Comparison of ENCODE assay signal across 12 mouse cellular contexts in the genomic region with DNA sequence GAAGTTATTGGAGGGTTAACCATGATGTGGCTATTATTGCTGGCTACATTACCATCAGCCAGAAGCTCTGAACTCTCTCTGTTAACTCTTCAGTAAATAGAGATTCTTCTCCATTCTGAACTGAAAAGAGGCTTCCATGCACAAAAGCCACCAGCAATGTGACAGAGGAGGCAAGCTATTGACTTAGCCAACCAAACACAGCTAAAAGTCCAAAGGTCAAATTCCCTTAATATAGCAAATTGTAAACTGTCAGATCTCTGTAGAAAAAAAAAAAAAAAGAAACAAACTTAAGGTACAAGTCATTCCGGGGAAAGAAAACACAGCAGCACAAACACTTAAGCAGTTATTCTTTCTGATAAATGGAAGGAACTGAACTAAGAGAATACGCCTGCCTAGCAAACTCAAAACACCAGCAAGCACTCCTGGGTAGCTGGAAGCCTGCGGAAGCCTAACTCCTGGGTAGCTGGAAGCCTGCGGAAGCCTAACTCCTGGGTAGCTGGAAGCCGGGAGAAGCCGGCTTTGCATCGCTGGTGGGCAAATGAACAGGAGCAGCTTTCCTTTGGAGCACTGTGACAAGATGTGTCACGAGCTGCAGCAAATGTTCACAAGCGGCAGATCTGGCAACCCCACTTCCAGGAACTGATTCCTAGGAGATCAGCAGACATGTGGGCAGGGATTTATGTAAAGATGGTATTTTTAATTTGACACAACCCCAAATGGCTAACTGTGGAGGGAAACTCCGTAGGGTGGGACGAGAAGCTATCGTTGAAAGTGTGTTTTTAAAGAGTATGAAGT.
DNase-seq lines count a peak whose midpoint lies in the region; ATAC-seq and TF ChIP-seq lines count a peak whose summit lies in the region.
"Had no signal": no experiment of that assay in that cellular context is flagged by ENCODE, and none has a peak within 500 bp of the region (broad histone marks: within the 10 kb centered on the region; RNA-seq: fewer than 3 reads in every experiment).

No protein-coding gene starts in this region.

- H3K27me3 ChIP-seq in forebrain, postnatal 0 days (ENCODE audit: insufficient read depth, low read length), result no peaks in the 10 kb centered on the region
- H3K27me3 ChIP-seq in forebrain, embryonic 13.5 days, result no peaks in the 10 kb centered on the region
- no peaks in the 10 kb centered on the region for H3K27me3 ChIP-seq in intestine, postnatal 0 days (replicated peaks; ENCODE audit: control insufficient read depth, insufficient read depth, low read length)
- H3K27me3 ChIP-seq: midbrain, embryonic 12.5 days had no signal

- TF ChIP-seq CTCF in forebrain, postnatal 0 days (IDR thresholded peaks at IDR 0.05; ENCODE audit: low read depth), result no peak
- no peak for TF ChIP-seq CTCF in left cerebral cortex, adult 2 months (IDR thresholded peaks at IDR 0.05)
- TF ChIP-seq CTCF in intestine, postnatal 0 days (IDR thresholded peaks at IDR 0.05; ENCODE audit: low read depth), result no peak

- WGBS in forebrain, postnatal 0 days, result 47% methylated on average over 12 of the region's 12 CpGs
- WGBS in forebrain, embryonic 13.5 days, result 70% methylated on average over 12 of the region's 12 CpGs
- WGBS in intestine, postnatal 0 days, result 43% methylated on average over 12 of the region's 12 CpGs

- no peak overlapping the region for H3K9ac ChIP-seq in forebrain, postnatal 0 days
- no peak overlapping the region for H3K9ac ChIP-seq in forebrain, embryonic 13.5 days
- no peak overlapping the region for H3K9ac ChIP-seq in intestine, postnatal 0 days (ENCODE audit: low read depth, low read length)
- H3K9ac ChIP-seq: midbrain, embryonic 12.5 days had no signal

- 0 out of 2 replicates have a peak overlapping the region, but pooled peaks have one; percentile 9 for H3K27ac ChIP-seq in forebrain, postnatal 0 days (ENCODE audit: low read depth, low read length)
- H3K27ac ChIP-seq in forebrain, embryonic 13.5 days, result no peak overlapping the region; the same call in 1 of the 2 replicates
- peak overlapping the region; percentile 58 for H3K27ac ChIP-seq in left cerebral cortex, adult 2 months
- H3K27ac ChIP-seq in intestine, postnatal 0 days (ENCODE audit: low read depth, low read length), result peak overlapping the region; percentile 46
- H3K27ac ChIP-seq: midbrain, embryonic 12.5 days had no signal

- no peaks in the 10 kb centered on the region for H3K9me3 ChIP-seq in forebrain, postnatal 0 days (ENCODE audit: low read length)
- no peaks in the 10 kb centered on the region; the same call in 1 of the 2 replicates for H3K9me3 ChIP-seq in forebrain, embryonic 13.5 days (replicated peaks)
- H3K9me3 ChIP-seq in intestine, postnatal 0 days (ENCODE audit: control insufficient read depth), result no peaks in the 10 kb centered on the region
- H3K9me3 ChIP-seq: midbrain, embryonic 12.5 days had no signal

- no peaks in the 10 kb centered on the region for H3K36me3 ChIP-seq in forebrain, postnatal 0 days (ENCODE audit: insufficient read depth)
- H3K36me3 ChIP-seq in forebrain, embryonic 13.5 days (ENCODE audit: poor library complexity, severe bottlenecking), result peaks cover 7% of the 10 kb centered on the region
- H3K36me3 ChIP-seq in intestine, postnatal 0 days (ENCODE audit: control insufficient read depth, insufficient read depth), result no peaks in the 10 kb centered on the region
- H3K36me3 ChIP-seq: G1E; midbrain, embryonic 12.5 days had no signal

- peak; percentile 62 for ATAC-seq in forebrain, postnatal 0 days
- ATAC-seq in forebrain, embryonic 13.5 days, result no peak
- ATAC-seq in intestine, postnatal 0 days, result no peak

- peaks cover 14% of the 10 kb centered on the region for H3K4me1 ChIP-seq in forebrain, postnatal 0 days (ENCODE audit: insufficient read depth)
- peaks cover 32% of the 10 kb centered on the region for H3K4me1 ChIP-seq in forebrain, embryonic 13.5 days
- H3K4me1 ChIP-seq in intestine, postnatal 0 days (replicated peaks; ENCODE audit: control insufficient read depth, insufficient read depth, low read length), result peaks cover 3% of the 10 kb centered on the region; the same call in 1 of the 2 replicates

- intact Hi-C loops in left cerebral cortex, adult 2 months (cut with DNase I), result loop anchor here (5.0 kb wide), 1 partner anchor 84 kb away; no protein-coding TSS in a partner anchor
- intact Hi-C loops in left cerebral cortex, postnatal 4 days (cut with DNase I), result no loop called here

- peak; percentile 67 for DNase-seq in forebrain, postnatal 0 days
- DNase-seq in left cerebral cortex, adult 2 months (ENCODE audit: extremely low spot score in 1 of 2, low spot score in 2 of 2), result no peak
- no peak for DNase-seq in left cerebral cortex, postnatal 4 days
- DNase-seq in brain, adult 2 months (ENCODE audit: low read depth, low spot score), result peak; percentile 89
- DNase-seq in urinary bladder, adult 2 months (ENCODE audit: low spot score), result no peak
- no peak for DNase-seq in cerebellum, adult 11 months
- DNase-seq: gastrocnemius, postnatal 25 days; thymus, adult 2 months had no signal

- no peak overlapping the region for H3K4me2 ChIP-seq in forebrain, postnatal 0 days (ENCODE audit: low read depth)
- no peak overlapping the region for H3K4me2 ChIP-seq in forebrain, embryonic 13.5 days
- H3K4me2 ChIP-seq in intestine, postnatal 0 days (replicated peaks; ENCODE audit: low read depth), result peak overlapping the region; percentile 47
- H3K4me2 ChIP-seq: midbrain, embryonic 12.5 days had no signal

- no peak overlapping the region for H3K4me3 ChIP-seq in forebrain, postnatal 0 days (ENCODE audit: low read depth, low read length)
- H3K4me3 ChIP-seq in forebrain, embryonic 13.5 days, result no peak overlapping the region
- H3K4me3 ChIP-seq in left cerebral cortex, adult 2 months, result peak overlapping the region; percentile 17; the same call in 1 of the 2 replicates
- no peak overlapping the region for H3K4me3 ChIP-seq in intestine, postnatal 0 days (ENCODE audit: low read depth, low read length)
- H3K4me3 ChIP-seq: midbrain, embryonic 12.5 days had no signal

Comparison
In these comparisons a context has a peak if more than half of its experiments do, and no peak if none do; other contexts are left out.
1. DNase-seq: peak in forebrain, postnatal 0 days (single experiment) and brain, adult 2 months (single experiment); none in left cerebral cortex, adult 2 months (0 of 2), left cerebral cortex, postnatal 4 days (single experiment), urinary bladder, adult 2 months (single experiment) and cerebellum, adult 11 months (single experiment).